Mouse (Mus musculus) neural tube, embryonic 15.5 days (tissue): ENCODE measurements around the gene Setd3. TPM values are rescaled to one million over a fixed set of nuclear protein-coding genes. Genes with fewer than 3 reads are reported as not detected.

Experiments
- ATAC-seq: fragments of 200-750 bp; cut with Nextera tagmentation; 2 replicates; pipeline ENCODE4 v1.8.0; 2017; ENCODE audit warnings: mild to moderate bottlenecking, moderate TSS enrichment, moderate library complexity; ENCODE audit not compliant: low FRiP score
- H3K27ac ChIP-seq: fragments of 300-500 bp; sonication (generic); replicated peaks from 2 replicates; pipeline ENCODE4 v1.5.1; 2015; ENCODE audit warnings: mild to moderate bottlenecking, inconsistent platforms
- H3K27me3 ChIP-seq: fragments of 300-500 bp; sonication (generic); replicated peaks from 2 replicates; pipeline ENCODE4 v1.6.1; 2015; ENCODE audit warnings: inconsistent platforms
- H3K36me3 ChIP-seq: fragments of 300-500 bp; sonication (generic); 2 replicates; pipeline ENCODE4 v1.6.1; 2015; ENCODE audit warnings: inconsistent platforms
- H3K4me1 ChIP-seq: fragments of 300-500 bp; sonication (generic); 2 replicates; pipeline ENCODE4 v1.6.1; 2015; ENCODE audit warnings: inconsistent platforms
- H3K4me2 ChIP-seq: fragments of 300-500 bp; sonication (generic); 2 replicates; pipeline ENCODE4 v1.6.1; 2015; ENCODE audit warnings: inconsistent platforms, mild to moderate bottlenecking, moderate library complexity
- H3K4me3 ChIP-seq: fragments of 300-500 bp; sonication (generic); replicated peaks from 2 replicates; pipeline ENCODE4 v1.5.1; 2015; ENCODE audit warnings: mild to moderate bottlenecking, inconsistent platforms
- H3K9ac ChIP-seq: fragments of 300-500 bp; sonication (generic); replicated peaks from 2 replicates; pipeline ENCODE4 v1.6.1; 2015; ENCODE audit warnings: mild to moderate bottlenecking, inconsistent platforms
- H3K9me3 ChIP-seq: fragments of 300-500 bp; sonication (generic); replicated peaks from 2 replicates; pipeline ENCODE4 v1.6.1; 2016; ENCODE audit warnings: inconsistent platforms
- WGBS: fragments of 180-500 bp; shearing (Covaris S2); methylation state at CpG from one replicate; pipeline ENCODE4 v1.1.7; 2015; ENCODE audit warnings: mixed read lengths; 5-methylcytosine and 5-hydroxymethylcytosine counted together
- polyA plus RNA-seq: library from polyadenylated mRNA; unstranded; fragments of >200 nt; fragmentation: Nextera tagmentation; extraction: Ambion mirVana; gene quantifications from 2 replicates; pipeline ENCODE4 v1.2.1, GENCODE M21; 2015

Gene Setd3
- polyA plus RNA-seq: 97.5 and 98.3 TPM in 2 replicates

DNA sequence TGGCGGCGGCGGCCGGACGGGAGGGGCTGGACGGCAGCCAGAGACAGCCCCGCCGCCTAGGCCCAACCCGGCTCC, at the start of gene Setd3:
Gene Setd3 (minus strand): TSS at position 69 of the 75 bp plus-strand sequence.
- ATAC-seq: no peak
- peak within 1 kb of the TSS; percentile 86 for H3K27ac ChIP-seq
- no peaks in the 10 kb centered on the region for H3K27me3 ChIP-seq
- H3K9ac ChIP-seq: peak within 1 kb of the TSS; percentile 91
- peaks cover 10% of the 10 kb centered on the region for H3K36me3 ChIP-seq
- peak within 1 kb of the TSS; percentile 89 for H3K4me2 ChIP-seq
- peaks cover 31% of the 10 kb centered on the region for H3K4me1 ChIP-seq
- 0% methylated on average over 8 of the region's 9 CpGs for WGBS
- H3K9me3 ChIP-seq: no peaks in the 10 kb centered on the region
- H3K4me3 ChIP-seq: peak within 1 kb of the TSS; percentile 80

GRCm38 (mm10) chr12:108227527-108227926, 48.4 kb upstream of the Setd3 start:
- no peak overlapping the region for H3K4me3 ChIP-seq
- H3K9me3 ChIP-seq: no peaks in the 10 kb centered on the region
- peaks cover 72% of the 10 kb centered on the region for H3K4me1 ChIP-seq
- H3K4me2 ChIP-seq: no peak overlapping the region
- WGBS: 69% methylated on average over 16 of the region's 16 CpGs
- no peaks in the 10 kb centered on the region for H3K27me3 ChIP-seq
- no peak overlapping the region for H3K9ac ChIP-seq
- no peaks in the 10 kb centered on the region for H3K36me3 ChIP-seq
- no peak for ATAC-seq
- no peak overlapping the region for H3K27ac ChIP-seq

- Histone ChIP-seq H3K27ac (no peak overlapping the region), H3K4me2 (no peak overlapping the region), H3K9me3 (no peaks in the 10 kb centered on the region), H3K4me1 (peaks cover 71% of the 10 kb centered on the region), H3K4me3 (no peak overlapping the region), H3K9ac (no peak overlapping the region), H3K36me3 (no peaks in the 10 kb centered on the region), H3K27me3 (no peaks in the 10 kb centered on the region)
- WGBS: 85% methylated on average over 12 of the region's 12 CpGs
- no peak for ATAC-seq
Observed at GRCm38 (mm10) chr12:108226941-108227340, 47.8 kb upstream of the Setd3 start.

GRCm38 (mm10) chr12:108226216-108226615, 47.1 kb upstream of the Setd3 start:
- Histone ChIP-seq H3K4me3 (no peak overlapping the region), H3K27ac (no peak overlapping the region), H3K36me3 (no peaks in the 10 kb centered on the region), H3K4me1 (peaks cover 71% of the 10 kb centered on the region), H3K9ac (no peak overlapping the region), H3K9me3 (no peaks in the 10 kb centered on the region), H3K4me2 (no peak overlapping the region), H3K27me3 (no peaks in the 10 kb centered on the region)
- ATAC-seq: no peak
- 73% methylated on average over 13 of the region's 13 CpGs for WGBS

DNA sequence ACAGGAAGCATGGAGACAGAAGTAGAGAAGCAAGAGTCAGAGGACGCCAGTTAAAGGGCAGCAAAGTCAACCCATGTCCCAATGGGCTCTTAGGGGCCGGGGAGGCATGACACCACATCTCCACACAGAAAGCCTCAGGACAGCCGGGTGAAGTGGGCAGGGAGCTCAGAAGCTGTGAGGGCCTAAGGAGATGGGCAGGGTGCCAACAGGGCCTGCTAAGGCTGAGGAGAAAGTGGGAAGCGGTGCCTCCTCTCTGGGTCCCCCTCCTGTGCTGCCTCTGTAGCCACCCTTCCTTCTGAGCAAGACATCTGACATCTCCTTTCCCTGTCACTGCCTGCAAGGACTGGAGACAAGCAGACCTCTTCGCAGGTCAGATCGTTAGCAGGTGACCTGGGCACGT, 46.7 kb upstream of the Setd3 start:
- H3K4me2 ChIP-seq: no peak overlapping the region
- no peak overlapping the region for H3K9ac ChIP-seq
- 64% methylated on average over 7 of the region's 7 CpGs for WGBS
- H3K36me3 ChIP-seq: no peaks in the 10 kb centered on the region
- ATAC-seq: no peak
- H3K27me3 ChIP-seq: no peaks in the 10 kb centered on the region
- H3K4me3 ChIP-seq: no peak overlapping the region
- no peaks in the 10 kb centered on the region for H3K9me3 ChIP-seq
- peaks cover 72% of the 10 kb centered on the region for H3K4me1 ChIP-seq
- H3K27ac ChIP-seq: no peak overlapping the region

- ATAC-seq: no peak
- 34% methylated on average over 7 of the region's 8 CpGs for WGBS
- H3K27ac ChIP-seq: no peak overlapping the region
- H3K36me3 ChIP-seq: no peaks in the 10 kb centered on the region
- H3K9me3 ChIP-seq: no peaks in the 10 kb centered on the region
- no peak overlapping the region for H3K4me2 ChIP-seq
- no peak overlapping the region for H3K4me3 ChIP-seq
- peaks cover 96% of the 10 kb centered on the region for H3K4me1 ChIP-seq
- H3K9ac ChIP-seq: no peak overlapping the region
- no peaks in the 10 kb centered on the region for H3K27me3 ChIP-seq
Observed at GRCm38 (mm10) chr12:108223357-108223756, 44.2 kb upstream of the Setd3 start.

DNA sequence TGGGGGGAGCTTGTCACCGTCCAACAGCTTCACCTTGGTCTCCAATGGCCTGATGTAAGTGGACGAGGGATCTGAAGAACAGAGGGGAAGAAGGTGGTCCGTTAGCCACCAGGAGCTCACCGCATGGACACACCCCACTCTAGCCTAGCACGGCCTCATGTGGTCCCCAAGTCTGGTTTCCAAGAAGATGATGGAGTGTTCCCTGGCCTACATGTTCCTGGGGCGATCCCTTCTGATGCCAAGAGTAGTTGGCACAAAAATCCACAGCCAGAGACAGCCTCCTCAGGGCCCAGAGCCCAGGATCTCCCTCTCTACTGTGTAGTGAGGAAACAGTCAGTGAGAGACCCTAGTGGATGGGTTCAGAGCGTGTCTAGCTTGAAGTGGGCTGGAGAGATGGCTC, 42.6 kb upstream of the Setd3 start:
- no peak for ATAC-seq
- Histone ChIP-seq H3K27me3 (no peaks in the 10 kb centered on the region), H3K27ac (peak overlapping the region; percentile 93), H3K9me3 (no peaks in the 10 kb centered on the region), H3K4me2 (no peak overlapping the region), H3K4me1 (peaks cover 96% of the 10 kb centered on the region), H3K36me3 (no peaks in the 10 kb centered on the region), H3K9ac (no peak overlapping the region), H3K4me3 (no peak overlapping the region)
- WGBS: 83% methylated on average over 7 of the region's 7 CpGs

DNA sequence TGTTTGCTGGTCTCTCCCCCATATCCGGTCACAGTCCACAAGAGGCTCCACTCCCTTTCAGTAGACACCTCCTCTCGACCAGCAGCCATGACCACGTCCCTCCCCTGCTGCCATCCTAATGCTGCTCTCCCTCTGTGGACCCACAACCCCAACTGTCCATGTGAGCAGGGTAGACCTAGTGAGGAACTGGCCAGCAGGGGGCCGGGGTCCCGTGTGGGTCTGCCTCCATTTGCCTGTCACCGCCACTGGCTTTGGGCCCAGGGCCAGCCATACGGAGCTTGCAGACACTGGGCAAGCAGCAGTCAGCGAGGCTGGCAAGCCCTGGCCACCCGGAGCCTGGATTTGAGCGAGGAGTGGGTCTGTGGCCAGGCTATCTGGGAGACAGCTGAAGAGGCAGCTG, 42.1 kb upstream of the Setd3 start:
- Histone ChIP-seq H3K9ac (no peak overlapping the region), H3K9me3 (no peaks in the 10 kb centered on the region), H3K4me1 (peaks cover 96% of the 10 kb centered on the region), H3K27me3 (no peaks in the 10 kb centered on the region), H3K4me2 (no peak overlapping the region), H3K4me3 (no peak overlapping the region), H3K27ac (peak overlapping the region; percentile 93), H3K36me3 (no peaks in the 10 kb centered on the region)
- WGBS: 50% methylated on average over 10 of the region's 10 CpGs
- no peak for ATAC-seq

- Histone ChIP-seq H3K9ac (no peak overlapping the region), H3K27ac (peak overlapping the region; percentile 93), H3K27me3 (no peaks in the 10 kb centered on the region), H3K4me3 (no peak overlapping the region), H3K9me3 (no peaks in the 10 kb centered on the region), H3K4me1 (peaks cover 93% of the 10 kb centered on the region), H3K4me2 (no peak overlapping the region), H3K36me3 (no peaks in the 10 kb centered on the region)
- ATAC-seq: no peak
- 38% methylated on average over 12 of the region's 12 CpGs for WGBS
Observed at GRCm38 (mm10) chr12:108220621-108221020, 41.5 kb upstream of the Setd3 start.

DNA sequence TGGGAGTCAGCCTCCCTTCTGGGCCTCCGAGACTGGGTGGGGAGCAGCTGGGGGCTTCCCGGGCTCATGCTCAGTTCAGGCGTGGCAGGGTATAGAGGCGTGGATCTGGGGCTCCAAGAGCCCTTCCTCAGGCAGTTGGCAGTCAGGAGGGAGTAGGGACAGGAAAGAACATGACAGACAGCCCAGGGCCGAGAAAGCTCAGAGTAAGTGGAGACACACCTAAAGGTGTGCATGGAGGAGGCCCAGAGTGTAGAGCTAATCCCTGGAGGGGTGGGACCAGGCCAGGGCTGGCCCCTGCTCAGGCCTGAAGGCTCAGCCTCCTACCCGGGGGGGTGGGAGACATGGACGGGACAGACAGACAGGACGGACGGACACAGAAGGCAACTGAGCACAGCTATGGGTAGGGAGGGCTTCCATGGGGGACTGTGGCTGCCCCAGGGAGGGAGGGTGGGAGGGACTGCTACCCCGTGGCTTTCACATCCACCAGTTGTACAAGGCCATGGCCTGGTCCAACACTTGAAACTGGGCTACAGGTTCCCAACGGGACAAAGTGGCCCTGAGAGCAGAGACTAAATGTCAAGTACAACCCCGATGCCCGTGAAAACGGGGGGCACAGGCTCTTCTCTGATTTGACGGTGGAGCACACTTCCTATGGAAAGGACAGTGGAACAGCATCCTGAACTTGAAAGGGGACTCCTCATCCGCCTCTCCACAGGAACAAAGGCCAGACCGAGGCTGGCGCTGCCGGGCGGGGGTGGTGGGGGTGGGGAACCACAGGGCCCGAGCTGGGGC, 40.9 kb upstream of the Setd3 start:
- Histone ChIP-seq H3K4me2 (peak overlapping the region; percentile 34), H3K27ac (peak overlapping the region; percentile 93), H3K36me3 (no peaks in the 10 kb centered on the region), H3K9ac (0 out of 2 replicates have a peak overlapping the region, but pooled peaks have one; percentile 28), H3K4me1 (peaks cover 92% of the 10 kb centered on the region), H3K27me3 (no peaks in the 10 kb centered on the region), H3K4me3 (no peak overlapping the region), H3K9me3 (no peaks in the 10 kb centered on the region)
- WGBS: 61% methylated on average over 21 of the region's 21 CpGs
- 0 out of 2 replicates have a peak, but pooled peaks have one; percentile 6 for ATAC-seq

DNA sequence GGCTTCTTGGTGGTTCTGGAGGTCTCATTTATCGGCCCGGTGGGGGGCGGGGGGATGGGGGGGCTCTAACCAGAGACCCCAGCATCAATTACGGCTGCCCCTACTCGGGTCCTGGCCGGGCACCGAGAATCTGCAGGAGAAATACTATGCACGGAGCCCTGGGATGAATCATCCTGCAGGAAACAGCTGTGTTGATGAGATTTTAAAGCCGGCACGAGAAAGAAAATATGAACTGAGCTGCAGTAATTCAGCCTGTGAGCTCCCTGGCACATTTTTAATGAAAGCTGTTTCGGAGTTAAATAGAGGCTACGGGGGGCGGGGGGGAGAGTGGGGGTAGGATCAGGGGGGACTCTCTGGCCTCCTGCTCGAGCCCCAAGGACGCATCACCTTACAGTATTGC, 40.0 kb upstream of the Setd3 start:
- Histone ChIP-seq H3K27ac (peak overlapping the region; percentile 93), H3K9me3 (no peaks in the 10 kb centered on the region), H3K36me3 (no peaks in the 10 kb centered on the region), H3K27me3 (no peaks in the 10 kb centered on the region), H3K4me2 (peak overlapping the region; percentile 34), H3K4me1 (peaks cover 93% of the 10 kb centered on the region), H3K4me3 (no peak overlapping the region), H3K9ac (peak overlapping the region; percentile 28; the same call in 1 of the 2 replicates)
- ATAC-seq: peak; percentile 19
- 28% methylated on average over 15 of the region's 15 CpGs for WGBS

DNA sequence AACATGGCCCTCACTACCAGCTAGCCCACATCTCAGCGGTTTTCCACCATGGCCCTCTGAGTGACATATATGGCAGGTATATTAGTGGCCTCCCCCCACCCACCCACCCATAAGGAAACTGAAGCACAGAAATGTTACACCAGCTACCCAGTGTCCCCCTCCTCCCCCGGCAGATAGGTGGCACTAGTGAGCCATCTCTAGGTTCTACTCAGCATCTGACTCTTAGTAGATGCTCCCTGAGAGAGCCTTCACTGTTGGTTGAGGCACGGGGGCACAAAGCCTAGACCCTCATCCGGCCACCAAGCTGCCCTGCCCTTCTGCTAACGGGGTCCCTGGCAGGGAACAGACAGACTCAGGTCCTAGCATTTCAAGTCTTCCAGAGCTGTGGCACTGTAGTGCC, 38.5 kb upstream of the Setd3 start:
- H3K27ac ChIP-seq: peak overlapping the region; percentile 93
- H3K27me3 ChIP-seq: no peaks in the 10 kb centered on the region
- ATAC-seq: no peak
- no peak overlapping the region for H3K9ac ChIP-seq
- no peaks in the 10 kb centered on the region for H3K36me3 ChIP-seq
- peaks cover 95% of the 10 kb centered on the region for H3K4me1 ChIP-seq
- H3K4me2 ChIP-seq: no peak overlapping the region
- no peak overlapping the region for H3K4me3 ChIP-seq
- H3K9me3 ChIP-seq: no peaks in the 10 kb centered on the region
- 68% methylated on average over 5 of the region's 5 CpGs for whole genome bisulfite sequencing
